21 mouse cellular contexts compared by ENCODE assay signal in genomic region chr3:105665105-105665765, GRCm38 (mm10).
"Had no signal": no experiment of that assay in that cellular context is flagged by ENCODE, and none has a peak within 500 bp of the region (broad histone marks: within the 10 kb centered on the region; RNA-seq: fewer than 3 reads in every experiment).

No protein-coding gene starts in this region.

- H3K4me2 ChIP-seq: intestine, embryonic 15.5 days; lung, embryonic 15.5 days; neural tube, embryonic 12.5 days; neural tube, embryonic 15.5 days; stomach, embryonic 15.5 days had no signal

- H3K4me3 ChIP-seq: intestine, embryonic 15.5 days; layer of hippocampus, adult 2 months; left cerebral cortex, adult 2 months; lung, embryonic 15.5 days; midbrain, embryonic 10.5 days; neural tube, embryonic 12.5 days; neural tube, embryonic 15.5 days; stomach, embryonic 15.5 days had no signal

- H3K4me1 ChIP-seq: intestine, embryonic 15.5 days; lung, embryonic 15.5 days; midbrain, embryonic 10.5 days; neural tube, embryonic 12.5 days; neural tube, embryonic 15.5 days; stomach, embryonic 15.5 days had no signal

- ATAC-seq: intestine, embryonic 15.5 days had no signal

- DNase-seq: kidney, adult 11 months; kidney, adult 9 months; kidney, postnatal 25 days; layer of hippocampus, adult 9-11 months; lung, adult 18-20 months; lung, postnatal 10 days; lung, postnatal 4 days; midbrain, embryonic 14.5 days; right cerebral cortex, adult 18-20 months; right cerebral cortex, postnatal 14 days; right cerebral cortex, postnatal 4 days; thymus, postnatal 25 days had no signal

- H3K9me3 ChIP-seq: intestine, embryonic 15.5 days; lung, embryonic 15.5 days; midbrain, embryonic 10.5 days; neural tube, embryonic 12.5 days; neural tube, embryonic 15.5 days; stomach, embryonic 15.5 days had no signal

- H3K27me3 ChIP-seq: intestine, embryonic 15.5 days; lung, embryonic 15.5 days; neural tube, embryonic 12.5 days; neural tube, embryonic 15.5 days; stomach, embryonic 15.5 days had no signal

- H3K36me3 ChIP-seq: intestine, embryonic 15.5 days; lung, embryonic 15.5 days; midbrain, embryonic 10.5 days; neural tube, embryonic 12.5 days; stomach, embryonic 15.5 days had no signal

- H3K9ac ChIP-seq: intestine, embryonic 15.5 days; lung, embryonic 15.5 days; neural tube, embryonic 12.5 days; neural tube, embryonic 15.5 days; stomach, embryonic 15.5 days had no signal

- H3K27ac ChIP-seq: intestine, embryonic 15.5 days; kidney, postnatal 0 days; layer of hippocampus, adult 2 months; left cerebral cortex, adult 2 months; lung, embryonic 15.5 days; midbrain, embryonic 10.5 days; neural tube, embryonic 12.5 days; neural tube, embryonic 15.5 days; stomach, embryonic 15.5 days had no signal
